Mouse (Mus musculus): ENCODE results near the gene Enpp6. TPM values are rescaled to one million over a fixed set of nuclear protein-coding genes. Genes with fewer than 3 reads are reported as not detected.
A peak's percentile ranks its signal among the peaks of the same experiment; 100 is the strongest.

Gene Enpp6
- total RNA-seq, 2 experiments from 2014 or later = 6.7 to 9.9 TPM

GRCm38 (mm10) chr8:47067121-47067520 is 80.4 kb downstream of the Enpp6 start:
- DNase-seq = no peak

- DNase-seq = no peak
Observed at GRCm38 (mm10) chr8:47069634-47070033, 82.9 kb downstream of the Enpp6 start.

- DNase-seq = no peak
Observed at GRCm38 (mm10) chr8:47072001-47072400, 85.3 kb downstream of the Enpp6 start.

GRCm38 (mm10) chr8:47075941-47076555 is 89.4 kb downstream of the Enpp6 start:
- DNase-seq = no peak

- DNase-seq = no peak
Observed at GRCm38 (mm10) chr8:47080037-47080436, 93.3 kb downstream of the Enpp6 start.

GRCm38 (mm10) chr8:47082201-47083027 is 95.7 kb downstream of the Enpp6 start:
- peak in 1 of 2 experiments; percentile 8 for DNase-seq

- no peak for DNase-seq
Observed at GRCm38 (mm10) chr8:47090021-47090420, 103.3 kb downstream of the Enpp6 start.

GRCm38 (mm10) chr8:47105617-47106016 is 118.9 kb downstream of the Enpp6 start:
- no peak for DNase-seq

GRCm38 (mm10) chr8:47114133-47114796 is 127.6 kb downstream of the Enpp6 start:
- DNase-seq = no peak

GRCm38 (mm10) chr8:47117336-47117735 is 130.6 kb downstream of the Enpp6 start:
- DNase-seq = no peak

GRCm38 (mm10) chr8:47119895-47120294 is 133.2 kb downstream of the Enpp6 start:
- DNase-seq = no peak

- no peak for DNase-seq
Observed at GRCm38 (mm10) chr8:47128859-47129258, 142.2 kb downstream of the Enpp6 start.

- DNase-seq = no peak
Observed at GRCm38 (mm10) chr8:47133381-47133780, 146.7 kb downstream of the Enpp6 start.

GRCm38 (mm10) chr8:47134736-47135135 is 148.0 kb downstream of the Enpp6 start:
- DNase-seq = no peak

GRCm38 (mm10) chr8:47135586-47135985 is 148.9 kb downstream of the Enpp6 start:
- DNase-seq = no peak

- no peak for DNase-seq
Observed at GRCm38 (mm10) chr8:47136047-47136446, 149.4 kb downstream of the Enpp6 start.

GRCm38 (mm10) chr8:47145258-47145657 is 158.6 kb downstream of the Enpp6 start:
- no peak for DNase-seq

Other genes starting within 250 kb of the Enpp6 start
- 10 to 100 TPM; 61.8 to 62.2 TPM for gene Irf2, start 247.2 kb upstream of the Enpp6 start, total RNA-seq (2021)

Measured in layer of hippocampus, postnatal 36 days (tissue).